Mouse (Mus musculus): Measurements from ENCODE around the gene Chdh.

Gene Chdh

GRCm38 (mm10) chr14:30054922-30055321 lies 46.1 kb downstream of the Chdh start:
- DNase-seq (ENCODE audit: low read depth) = no peak

GRCm38 (mm10) chr14:30056031-30056766 lies 47.4 kb downstream of the Chdh start:
- DNase-seq (ENCODE audit: low read depth) = no peak

- DNase-seq (ENCODE audit: low read depth) = no peak
Observed at GRCm38 (mm10) chr14:30064864-30065263, 56.0 kb downstream of the Chdh start.

- no peak for DNase-seq (ENCODE audit: low read depth)
Observed at GRCm38 (mm10) chr14:30066752-30067151, 57.9 kb downstream of the Chdh start.

GRCm38 (mm10) chr14:30068566-30068965 lies 59.7 kb downstream of the Chdh start:
- no peak for DNase-seq (ENCODE audit: low read depth)

- no peak for DNase-seq (ENCODE audit: low read depth)
Observed at GRCm38 (mm10) chr14:30075268-30075887, 66.6 kb downstream of the Chdh start.

- DNase-seq (ENCODE audit: low read depth) = no peak
Observed at GRCm38 (mm10) chr14:30078115-30078808, 69.4 kb downstream of the Chdh start.

- DNase-seq (ENCODE audit: low read depth) = no peak
Observed at GRCm38 (mm10) chr14:30079729-30080128, 70.9 kb downstream of the Chdh start.
